Mouse (Mus musculus): ENCODE measurements around the gene Thbs2. TPM values are rescaled to one million over a fixed set of nuclear protein-coding genes. Genes with fewer than 3 reads are reported as not detected.

Thbs2 gene
- polyA plus RNA-seq, 1 experiment from 2014 or later, result 2.0 TPM

- DNase-seq (ENCODE audit: low spot score), result no peak
- H3K4me1 ChIP-seq, result 0 out of 2 replicates have a peak, but pooled peaks cover 8% of the 10 kb centered on the region
- H3K4me3 ChIP-seq, result no peak overlapping the region
- no peak overlapping the region for H3K27ac ChIP-seq (replicated peaks)
- 88% methylated on average over 3 of the region's 3 CpGs for WGBS
- no peaks in the 10 kb centered on the region for H3K27me3 ChIP-seq (ENCODE audit: low read depth, poor library complexity, severe bottlenecking)
- no peaks in the 10 kb centered on the region for H3K36me3 ChIP-seq
- H3K9me3 ChIP-seq (replicated peaks), result no peaks in the 10 kb centered on the region
Observed at GRCm38 (mm10) chr17:14711784-14712183, 17.7 kb upstream of the Thbs2 start.

DNA sequence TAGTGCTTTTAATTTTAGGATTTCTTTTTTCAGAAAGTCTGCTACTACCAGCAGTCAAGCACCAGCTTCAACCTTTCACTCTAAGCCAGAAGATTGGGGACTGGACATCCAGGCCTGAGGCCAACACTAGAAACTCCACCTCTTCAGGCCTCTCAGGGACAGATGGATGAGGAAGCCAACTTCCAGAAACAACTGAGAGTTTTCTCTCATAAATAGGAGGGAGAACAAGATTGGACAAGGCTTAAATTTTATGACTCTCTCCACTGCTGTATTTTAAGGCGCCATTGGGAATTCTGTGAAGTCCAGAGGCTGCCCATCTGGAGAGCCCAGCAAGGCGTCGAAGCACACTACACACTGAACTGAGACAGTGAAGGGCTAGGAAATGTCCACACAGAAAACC lies 17.0 kb upstream of the Thbs2 start:
- H3K36me3 ChIP-seq, result no peaks in the 10 kb centered on the region
- H3K4me3 ChIP-seq, result no peak overlapping the region
- no peaks in the 10 kb centered on the region for H3K27me3 ChIP-seq (ENCODE audit: low read depth, poor library complexity, severe bottlenecking)
- WGBS, result 92% methylated on average over 3 of the region's 3 CpGs
- H3K4me1 ChIP-seq, result 0 out of 2 replicates have a peak, but pooled peaks cover 8% of the 10 kb centered on the region
- H3K27ac ChIP-seq (replicated peaks), result no peak overlapping the region
- H3K9me3 ChIP-seq (replicated peaks), result no peaks in the 10 kb centered on the region
- DNase-seq (ENCODE audit: low spot score), result no peak

GRCm38 (mm10) chr17:14706066-14706465 lies 12.0 kb upstream of the Thbs2 start:
- no peak for DNase-seq (ENCODE audit: low spot score)
- Histone ChIP-seq H3K27ac (replicated peaks) (no peak overlapping the region), H3K4me3 (no peak overlapping the region), H3K4me1 (no peaks in the 10 kb centered on the region), H3K27me3 (ENCODE audit: low read depth, poor library complexity, severe bottlenecking) (no peaks in the 10 kb centered on the region), H3K36me3 (no peaks in the 10 kb centered on the region), H3K9me3 (replicated peaks) (no peaks in the 10 kb centered on the region)
- 85% methylated on average over 4 of the region's 4 CpGs for WGBS

DNA sequence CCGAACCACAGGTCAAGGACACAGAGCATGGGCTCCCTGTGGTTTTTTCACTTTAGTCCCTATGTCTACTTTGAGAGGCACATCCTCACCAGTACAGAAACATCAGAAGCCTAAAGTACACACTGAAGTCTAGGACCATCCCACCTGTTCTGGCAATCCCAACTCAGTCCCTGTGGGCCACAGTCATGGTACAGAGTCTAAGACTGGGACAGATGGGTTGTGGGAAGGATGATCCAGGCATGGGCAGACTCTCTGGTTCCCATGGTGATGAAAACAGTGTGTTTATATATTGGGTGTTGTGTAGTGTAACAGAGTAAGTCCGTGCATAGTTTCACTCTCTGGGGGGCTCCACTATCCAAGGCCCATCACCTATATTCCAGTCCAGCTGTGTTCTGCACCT lies 11.4 kb upstream of the Thbs2 start:
- Histone ChIP-seq H3K36me3 (no peaks in the 10 kb centered on the region), H3K27me3 (ENCODE audit: low read depth, poor library complexity, severe bottlenecking) (no peaks in the 10 kb centered on the region), H3K27ac (replicated peaks) (no peak overlapping the region), H3K9me3 (replicated peaks) (no peaks in the 10 kb centered on the region), H3K4me3 (no peak overlapping the region), H3K4me1 (no peaks in the 10 kb centered on the region)
- 89% methylated on average over 2 of the region's 2 CpGs for WGBS
- no peak for DNase-seq (ENCODE audit: low spot score)

- Histone ChIP-seq H3K4me1 (no peaks in the 10 kb centered on the region), H3K27ac (replicated peaks) (no peak overlapping the region), H3K36me3 (no peaks in the 10 kb centered on the region), H3K27me3 (ENCODE audit: low read depth, poor library complexity, severe bottlenecking) (no peaks in the 10 kb centered on the region), H3K4me3 (no peak overlapping the region), H3K9me3 (replicated peaks) (no peaks in the 10 kb centered on the region)
- 83% methylated on average over 6 of the region's 6 CpGs for WGBS
- no peak for DNase-seq (ENCODE audit: low spot score)
Observed at GRCm38 (mm10) chr17:14703771-14704170, 9.7 kb upstream of the Thbs2 start.

DNA sequence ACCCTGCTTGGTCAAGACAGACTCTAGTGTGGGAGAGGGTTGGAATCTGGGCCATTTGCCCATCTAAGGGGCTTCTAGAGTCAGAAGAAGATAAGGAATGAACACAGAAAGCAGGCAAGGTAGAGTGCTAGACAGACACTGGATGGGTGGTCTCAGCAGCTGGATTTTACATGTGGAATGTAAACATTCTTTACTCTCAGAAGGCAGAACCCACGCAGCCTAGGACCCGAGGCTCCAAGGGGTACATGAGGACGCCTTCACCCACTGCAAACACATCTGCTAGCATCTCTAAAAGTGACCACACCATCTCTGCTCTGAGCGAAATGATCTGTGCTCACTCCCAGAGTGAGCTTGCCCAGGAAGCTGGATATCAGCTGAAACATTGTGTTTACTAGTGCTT lies 9.2 kb upstream of the Thbs2 start:
- Histone ChIP-seq H3K27ac (replicated peaks) (no peak overlapping the region), H3K9me3 (replicated peaks) (no peaks in the 10 kb centered on the region), H3K27me3 (ENCODE audit: low read depth, poor library complexity, severe bottlenecking) (no peaks in the 10 kb centered on the region), H3K4me3 (no peak overlapping the region), H3K36me3 (no peaks in the 10 kb centered on the region), H3K4me1 (no peaks in the 10 kb centered on the region)
- WGBS, result 73% methylated on average over 4 of the region's 4 CpGs
- no peak for DNase-seq (ENCODE audit: low spot score)

- Histone ChIP-seq H3K27me3 (ENCODE audit: low read depth, poor library complexity, severe bottlenecking) (no peaks in the 10 kb centered on the region), H3K9me3 (replicated peaks) (no peaks in the 10 kb centered on the region), H3K27ac (replicated peaks) (0 out of 2 replicates have a peak overlapping the region, but pooled peaks have one; percentile 7), H3K4me3 (no peak overlapping the region), H3K4me1 (no peaks in the 10 kb centered on the region), H3K36me3 (no peaks in the 10 kb centered on the region)
- WGBS, result 61% methylated on average over 3 of the region's 3 CpGs
- DNase-seq (ENCODE audit: low spot score), result no peak
Observed at GRCm38 (mm10) chr17:14702701-14703100, 8.7 kb upstream of the Thbs2 start.

DNA sequence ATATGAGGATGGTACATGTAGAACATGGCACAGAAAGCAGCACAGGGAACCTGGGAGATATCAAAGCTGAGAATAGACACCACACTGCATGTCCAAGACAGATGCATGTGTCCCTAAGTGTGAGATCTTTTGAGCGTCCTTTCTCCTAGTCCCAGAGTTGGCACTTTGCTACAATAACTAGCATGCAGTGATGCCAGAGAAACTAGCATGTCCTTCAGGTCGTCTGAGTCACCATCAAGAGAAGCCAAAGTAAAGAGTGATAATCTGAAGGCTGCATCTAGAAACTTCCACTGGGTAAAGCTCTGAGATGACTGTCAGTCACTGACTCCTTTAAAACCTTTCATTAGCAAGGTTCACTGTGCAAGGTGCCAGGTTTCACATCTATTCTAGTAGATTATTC lies 7.9 kb upstream of the Thbs2 start:
- Histone ChIP-seq H3K9me3 (replicated peaks) (no peaks in the 10 kb centered on the region), H3K27me3 (ENCODE audit: low read depth, poor library complexity, severe bottlenecking) (no peaks in the 10 kb centered on the region), H3K36me3 (no peaks in the 10 kb centered on the region), H3K4me1 (no peaks in the 10 kb centered on the region), H3K4me3 (no peak overlapping the region), H3K27ac (replicated peaks) (no peak overlapping the region)
- no peak for DNase-seq (ENCODE audit: low spot score)
- 76% methylated on average over 2 of the region's 2 CpGs for WGBS

- no peak overlapping the region for H3K27ac ChIP-seq (replicated peaks)
- DNase-seq (ENCODE audit: low spot score), result no peak
- no peaks in the 10 kb centered on the region for H3K27me3 ChIP-seq (ENCODE audit: low read depth, poor library complexity, severe bottlenecking)
- no peak overlapping the region for H3K4me3 ChIP-seq
- H3K36me3 ChIP-seq, result no peaks in the 10 kb centered on the region
- no peaks in the 10 kb centered on the region for H3K4me1 ChIP-seq
- 79% methylated on average over 5 of the region's 5 CpGs for WGBS
- no peaks in the 10 kb centered on the region for H3K9me3 ChIP-seq (replicated peaks)
Observed at GRCm38 (mm10) chr17:14700204-14700603, 6.2 kb upstream of the Thbs2 start.

GRCm38 (mm10) chr17:14698188-14698587 lies 4.2 kb upstream of the Thbs2 start:
- no peaks in the 10 kb centered on the region for H3K9me3 ChIP-seq (replicated peaks)
- H3K27ac ChIP-seq (replicated peaks), result no peak overlapping the region
- H3K36me3 ChIP-seq, result no peaks in the 10 kb centered on the region
- no peak for DNase-seq (ENCODE audit: low spot score)
- H3K4me1 ChIP-seq, result peaks cover 10% of the 10 kb centered on the region
- WGBS, result 67% methylated on average over 6 of the region's 6 CpGs
- H3K4me3 ChIP-seq, result no peak overlapping the region
- H3K27me3 ChIP-seq (ENCODE audit: low read depth, poor library complexity, severe bottlenecking), result no peaks in the 10 kb centered on the region

DNA sequence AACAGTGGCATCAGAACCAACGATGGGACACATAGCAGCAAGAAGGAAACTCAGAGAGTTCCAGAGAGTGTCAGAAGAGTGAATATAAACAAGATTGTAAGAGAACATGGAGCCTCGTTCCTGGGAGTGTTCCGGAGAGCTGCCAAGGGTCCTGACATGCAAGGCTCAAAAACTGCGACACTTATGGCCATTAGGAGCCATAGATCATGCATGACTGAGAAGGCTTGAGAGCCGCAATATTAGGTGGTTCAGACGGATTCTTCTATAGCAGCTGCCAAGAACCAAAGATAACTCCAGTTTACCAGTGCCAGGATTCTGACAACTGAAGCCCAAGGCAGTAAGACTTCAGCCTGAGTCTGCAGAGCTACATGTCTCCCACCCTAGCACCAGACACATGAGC lies 3.1 kb upstream of the Thbs2 start:
- Histone ChIP-seq H3K27me3 (ENCODE audit: low read depth, poor library complexity, severe bottlenecking) (peaks cover 3% of the 10 kb centered on the region; the same call in 1 of the 2 replicates), H3K4me1 (peaks cover 17% of the 10 kb centered on the region), H3K9me3 (replicated peaks) (no peaks in the 10 kb centered on the region), H3K36me3 (no peaks in the 10 kb centered on the region), H3K27ac (replicated peaks) (no peak overlapping the region), H3K4me3 (no peak overlapping the region)
- DNase-seq (ENCODE audit: low spot score), result no peak
- 86% methylated on average over 6 of the region's 6 CpGs for WGBS

GRCm38 (mm10) chr17:14696281-14696795 lies 2.3 kb upstream of the Thbs2 start:
- Histone ChIP-seq H3K4me1 (peaks cover 17% of the 10 kb centered on the region), H3K36me3 (no peaks in the 10 kb centered on the region), H3K27me3 (ENCODE audit: low read depth, poor library complexity, severe bottlenecking) (peaks cover 6% of the 10 kb centered on the region; the same call in 1 of the 2 replicates), H3K9me3 (replicated peaks) (no peaks in the 10 kb centered on the region), H3K4me3 (no peak overlapping the region), H3K27ac (replicated peaks) (no peak overlapping the region)
- DNase-seq (ENCODE audit: low spot score), result no peak
- WGBS, result 93% methylated on average over 6 of the region's 6 CpGs

- Histone ChIP-seq H3K4me1 (peaks cover 17% of the 10 kb centered on the region), H3K9me3 (replicated peaks) (no peaks in the 10 kb centered on the region), H3K27ac (replicated peaks) (0 out of 2 replicates have a peak overlapping the region, but pooled peaks have one; percentile 57), H3K36me3 (no peaks in the 10 kb centered on the region), H3K4me3 (peak overlapping the region; percentile 42), H3K27me3 (ENCODE audit: low read depth, poor library complexity, severe bottlenecking) (peaks cover 6% of the 10 kb centered on the region; the same call in 1 of the 2 replicates)
- DNase-seq (ENCODE audit: low spot score), result peak; percentile 16
- 4% methylated on average over 9 of the region's 9 CpGs for WGBS
Observed at GRCm38 (mm10) chr17:14693048-14693993, 714 bp downstream of the Thbs2 start.
